Mouse (Mus musculus) forebrain, embryonic 14.5 days (tissue): ENCODE data around the gene Cog7. TPM values are rescaled to one million over a fixed set of nuclear protein-coding genes. Genes with fewer than 3 reads are reported as not detected.

ENCODE experiments used
- ATAC-seq: fragments of 200-750 bp; cut with Nextera tagmentation; 2 replicates; pipeline ENCODE4 v1.8.0; 2017; ENCODE audit warnings: mild to moderate bottlenecking, moderate library complexity
- DNase-seq: peaks from one replicate; pipeline ENCODE4 v3.0.0-alpha.2; 2015; ENCODE audit warnings: low spot score
- H3K27ac ChIP-seq: fragments of 300-500 bp; sonication (generic); 2 replicates; pipeline ENCODE4 v1.5.1; 2014; ENCODE audit warnings: low read depth, mild to moderate bottlenecking, control low read depth, low read length, moderate library complexity
- H3K27me3 ChIP-seq: fragments of 300-500 bp; sonication (generic); replicated peaks from 2 replicates; pipeline ENCODE4 v1.6.1; 2014; ENCODE audit warnings: low read length, control low read depth, mixed read lengths; ENCODE audit not compliant: control insufficient read depth, insufficient read depth
- H3K36me3 ChIP-seq: fragments of 300-500 bp; sonication (generic); 2 replicates; pipeline ENCODE4 v1.6.1; 2014; ENCODE audit warnings: low read length, control low read depth; ENCODE audit not compliant: control insufficient read depth, insufficient read depth
- H3K4me1 ChIP-seq: fragments of 300-500 bp; sonication (generic); 2 replicates; pipeline ENCODE4 v1.6.1; 2014; ENCODE audit warnings: antibody characterized with exemption, low read length, control low read depth; ENCODE audit not compliant: control insufficient read depth, insufficient read depth
- H3K4me2 ChIP-seq: fragments of 300-500 bp; sonication (generic); 2 replicates; pipeline ENCODE4 v1.6.1; 2014; ENCODE audit warnings: mild to moderate bottlenecking, control low read depth, low read length
- H3K4me3 ChIP-seq: fragments of 300-500 bp; sonication (generic); 2 replicates; pipeline ENCODE4 v1.5.1; 2014; ENCODE audit warnings: low read depth, low read length, control low read depth
- H3K9ac ChIP-seq: fragments of 300-500 bp; sonication (generic); 2 replicates; pipeline ENCODE4 v1.6.1; 2014; ENCODE audit warnings: mild to moderate bottlenecking, low read length, control low read depth, moderate library complexity
- H3K9me3 ChIP-seq: fragments of 300-500 bp; sonication (generic); replicated peaks from 2 replicates; pipeline ENCODE4 v1.6.1; 2016; ENCODE audit warnings: low read length, control low read depth, mixed read lengths; ENCODE audit not compliant: control insufficient read depth
- WGBS: fragments of 180-500 bp; shearing (Covaris S2); extraction: QIAGEN DNeasy Blood & Tissue Kit; methylation state at CpG from one replicate; pipeline ENCODE4 v1.1.7; 2014; 5-methylcytosine and 5-hydroxymethylcytosine counted together
- polyA plus RNA-seq: library from polyadenylated mRNA; unstranded; fragments of >200 nt; fragmentation: Nextera tagmentation; extraction: Ambion mirVana; gene quantifications from 2 replicates; pipeline ENCODE4 v1.2.1, GENCODE M21; 2014

Gene Cog7
- polyA plus RNA-seq, 1 experiment from 2014 or later = 7.8 TPM

GRCm38 (mm10) chr7:121896689-121897088 lies 84.8 kb downstream of the Cog7 start:
- H3K4me1 ChIP-seq = no peaks in the 10 kb centered on the region
- no peak overlapping the region for H3K27ac ChIP-seq
- ATAC-seq = no peak
- DNase-seq = no peak
- H3K9ac ChIP-seq = no peak overlapping the region
- H3K9me3 ChIP-seq = no peaks in the 10 kb centered on the region
- WGBS = 53% methylated on average over 6 of the region's 6 CpGs
- H3K4me3 ChIP-seq = no peak overlapping the region
- no peak overlapping the region for H3K4me2 ChIP-seq
- no peaks in the 10 kb centered on the region for H3K27me3 ChIP-seq
- H3K36me3 ChIP-seq = no peaks in the 10 kb centered on the region

- ATAC-seq = no peak
- H3K27ac ChIP-seq = no peak overlapping the region
- 93% methylated on average over 13 of the region's 13 CpGs for WGBS
Measured at GRCm38 (mm10) chr7:121890636-121891360, 90.7 kb downstream of the Cog7 start.

GRCm38 (mm10) chr7:121880246-121880645 lies 101.3 kb downstream of the Cog7 start:
- no peak overlapping the region for H3K4me2 ChIP-seq
- H3K27me3 ChIP-seq = no peaks in the 10 kb centered on the region
- DNase-seq = no peak
- H3K36me3 ChIP-seq = no peaks in the 10 kb centered on the region
- no peak overlapping the region for H3K27ac ChIP-seq
- no peaks in the 10 kb centered on the region for H3K9me3 ChIP-seq
- no peaks in the 10 kb centered on the region for H3K4me1 ChIP-seq
- 90% methylated on average over 4 of the region's 4 CpGs for WGBS
- H3K4me3 ChIP-seq = no peak overlapping the region
- no peak for ATAC-seq
- H3K9ac ChIP-seq = no peak overlapping the region

More at GRCm38 (mm10) chr7:121890636-121891360, 90.7 kb downstream of the Cog7 start:
- no peaks in the 10 kb centered on the region for H3K36me3 ChIP-seq
- no peak overlapping the region for H3K9ac ChIP-seq
- no peak for DNase-seq
- no peaks in the 10 kb centered on the region for H3K9me3 ChIP-seq
- H3K4me1 ChIP-seq = no peaks in the 10 kb centered on the region
- no peak overlapping the region for H3K4me2 ChIP-seq
- no peaks in the 10 kb centered on the region for H3K27me3 ChIP-seq
- H3K4me3 ChIP-seq = no peak overlapping the region

- Histone ChIP-seq H3K4me3 (no peak overlapping the region), H3K27ac (no peak overlapping the region), H3K4me1 (no peaks in the 10 kb centered on the region), H3K9me3 (no peaks in the 10 kb centered on the region), H3K9ac (no peak overlapping the region), H3K27me3 (no peaks in the 10 kb centered on the region), H3K36me3 (no peaks in the 10 kb centered on the region), H3K4me2 (no peak overlapping the region)
- 85% methylated on average over 7 of the region's 7 CpGs for WGBS
- no peak for ATAC-seq
- no peak for DNase-seq
Measured at GRCm38 (mm10) chr7:121874784-121875183, 106.7 kb downstream of the Cog7 start.

GRCm38 (mm10) chr7:121873998-121874397 lies 107.5 kb downstream of the Cog7 start:
- H3K9ac ChIP-seq = no peak overlapping the region
- no peaks in the 10 kb centered on the region for H3K27me3 ChIP-seq
- no peaks in the 10 kb centered on the region for H3K9me3 ChIP-seq
- no peak overlapping the region for H3K4me2 ChIP-seq
- WGBS = 50% methylated on average over 3 of the region's 3 CpGs
- no peak for DNase-seq
- H3K4me1 ChIP-seq = no peaks in the 10 kb centered on the region
- no peak for ATAC-seq
- H3K4me3 ChIP-seq = no peak overlapping the region
- no peaks in the 10 kb centered on the region for H3K36me3 ChIP-seq
- H3K27ac ChIP-seq = no peak overlapping the region

DNA sequence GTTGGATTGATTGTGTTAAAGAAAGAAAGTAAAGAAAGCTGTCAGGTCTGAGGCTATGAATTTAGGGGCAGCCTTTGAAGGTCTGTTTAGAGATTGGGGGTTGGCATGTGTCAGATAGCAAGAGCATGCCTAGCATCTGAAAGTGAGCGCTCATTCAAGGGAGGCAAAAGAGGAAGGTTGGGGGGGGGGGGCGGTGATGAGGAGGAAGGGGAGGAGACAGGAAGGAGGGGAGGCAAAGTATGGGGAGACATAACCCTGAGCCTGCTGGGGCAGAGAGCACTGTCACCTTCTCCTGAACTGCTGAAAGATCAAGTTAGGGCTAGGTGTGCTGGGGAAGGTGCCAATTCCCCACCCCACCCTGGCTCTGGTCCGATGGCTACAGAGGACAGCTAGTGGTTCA lies 109.9 kb downstream of the Cog7 start:
- no peaks in the 10 kb centered on the region for H3K9me3 ChIP-seq
- H3K27ac ChIP-seq = no peak overlapping the region
- no peak overlapping the region for H3K4me3 ChIP-seq
- H3K27me3 ChIP-seq = no peaks in the 10 kb centered on the region
- no peaks in the 10 kb centered on the region for H3K4me1 ChIP-seq
- no peak overlapping the region for H3K4me2 ChIP-seq
- DNase-seq (no peak), ATAC-seq (no peak)
- no peak overlapping the region for H3K9ac ChIP-seq
- no peaks in the 10 kb centered on the region for H3K36me3 ChIP-seq
- WGBS = 60% methylated on average over 2 of the region's 3 CpGs

DNA sequence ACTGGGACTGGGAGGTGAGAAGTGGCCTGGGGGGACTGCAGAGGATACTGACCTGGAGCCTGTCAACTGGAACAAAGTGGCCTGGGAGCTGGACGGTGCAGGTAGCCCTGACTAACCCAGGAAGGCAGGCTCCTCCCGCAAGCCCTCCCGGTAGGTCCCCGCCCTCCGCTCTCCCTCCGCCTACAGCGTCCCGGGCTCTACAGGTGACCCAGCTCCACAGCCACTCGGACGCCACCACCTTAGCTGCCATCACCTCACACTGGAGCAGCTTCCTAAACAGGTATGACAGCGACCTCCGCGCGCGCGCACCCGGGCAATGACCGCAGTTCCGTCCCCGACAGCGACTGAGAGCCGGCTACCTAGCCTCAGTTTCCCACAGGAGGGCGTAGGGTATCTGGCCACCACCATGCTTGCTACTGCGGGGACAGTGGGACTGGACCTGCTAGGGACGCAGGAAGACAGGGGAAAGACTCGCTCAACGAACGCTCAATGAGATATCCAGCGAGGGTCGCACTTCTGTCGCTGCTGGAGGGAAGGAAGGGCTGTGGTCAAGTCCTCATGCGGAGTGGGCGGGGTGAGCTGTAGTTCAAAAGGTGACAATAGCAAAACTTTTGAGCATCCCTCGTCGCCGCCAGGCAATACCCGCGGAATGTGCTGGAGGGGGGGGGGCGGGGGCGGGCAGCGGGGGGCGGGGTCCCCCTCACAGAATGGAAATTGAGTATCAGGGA lies 116.5 kb downstream of the Cog7 start, which contains the start of gene Scnn1b:
Gene Scnn1b (plus strand): TSS at position 181 of the 728 bp plus-strand sequence.
- DNase-seq (no peak), ATAC-seq (no peak)
- Histone ChIP-seq H3K27me3 (peaks cover 24% of the 10 kb centered on the region), H3K9me3 (no peaks in the 10 kb centered on the region), H3K27ac (no peak within 1 kb of the TSS), H3K4me2 (peak within 1 kb of the TSS; percentile 57), H3K36me3 (no peaks in the 10 kb centered on the region), H3K9ac (peak within 1 kb of the TSS; percentile 21; the same call in 1 of the 2 replicates), H3K4me3 (peak within 1 kb of the TSS; percentile 25), H3K4me1 (no peaks in the 10 kb centered on the region)
- 1% methylated on average over 39 of the region's 42 CpGs for WGBS

GRCm38 (mm10) chr7:121858939-121859338 lies 122.6 kb downstream of the Cog7 start:
- Histone ChIP-seq H3K9me3 (no peaks in the 10 kb centered on the region), H3K27ac (no peak overlapping the region), H3K36me3 (no peaks in the 10 kb centered on the region), H3K4me2 (no peak overlapping the region), H3K4me1 (no peaks in the 10 kb centered on the region), H3K27me3 (peaks cover 7% of the 10 kb centered on the region), H3K4me3 (no peak overlapping the region), H3K9ac (no peak overlapping the region)
- no peak for ATAC-seq
- WGBS = 78% methylated on average over 8 of the region's 8 CpGs
- no peak for DNase-seq
